Mouse (Mus musculus) cerebellum, adult 18-20 months (tissue): ENCODE measurements around the gene Tsfm.
"Not testable (repeated sequence)": the region's sequence is repeated elsewhere in the genome, so short reads cannot be mapped to it uniquely, and the experiment has no call there.

Experiments used
- DNase-seq, 2 experiments: peaks; one replicate each; pipeline ENCODE4 v3.0.0; 2021

The Tsfm gene

DNA sequence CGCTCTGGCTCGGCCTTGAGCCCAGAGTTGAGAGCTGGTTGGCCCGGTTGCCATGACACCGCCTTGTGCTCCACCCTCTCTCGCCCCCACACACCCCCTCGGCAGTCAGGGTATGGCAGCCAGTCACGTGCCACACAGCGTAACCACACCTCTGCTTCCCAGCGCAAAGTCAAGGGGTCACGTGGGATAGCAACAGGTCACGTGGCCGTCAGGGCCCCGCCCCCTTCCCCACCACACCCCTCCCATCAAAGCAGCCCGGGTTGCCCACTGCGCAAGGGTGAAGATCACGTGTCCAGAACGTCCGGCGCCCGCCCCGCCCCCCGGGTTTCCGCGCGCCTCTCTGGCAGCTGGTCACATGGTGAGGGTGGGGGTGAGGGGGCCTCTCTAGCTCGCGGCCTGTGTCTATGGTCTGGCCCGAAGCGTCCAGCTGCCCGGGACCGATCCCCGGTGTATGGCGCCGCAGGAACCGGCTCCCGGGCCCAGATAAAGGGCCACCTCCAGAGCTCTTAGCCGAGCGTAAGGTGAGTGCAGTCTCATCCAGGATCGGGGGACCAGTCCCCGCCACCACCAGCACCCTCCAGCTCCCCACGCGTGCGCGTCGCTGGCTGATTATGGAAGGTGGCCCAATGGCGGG lies 32.7 kb upstream of the Tsfm start, which contains the start of gene Cdk4:
TSS of gene Cdk4 (plus strand) at position 296 of the 634 bp plus-strand sequence.
- peak; percentile 99 for DNase-seq

DNA sequence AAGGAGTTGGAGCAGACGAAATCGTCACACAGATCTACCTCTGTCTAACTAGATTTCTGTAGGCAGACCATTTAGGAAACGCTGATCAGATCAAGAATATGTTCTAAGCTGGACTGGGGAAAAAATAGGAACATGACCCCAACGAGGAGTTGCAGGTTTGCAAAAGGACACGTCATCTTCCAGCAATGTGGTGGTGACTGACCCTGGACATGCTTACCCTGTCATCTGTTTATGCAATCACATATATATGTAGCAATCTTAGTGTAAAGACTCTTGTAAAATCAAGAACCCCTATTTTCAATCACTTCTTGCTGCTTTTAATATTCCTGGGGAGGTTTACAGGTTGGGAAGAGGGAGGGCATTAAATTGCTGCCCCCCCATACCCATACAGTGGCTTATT lies 31.9 kb upstream of the Tsfm start:
- DNase-seq = no peak

DNA sequence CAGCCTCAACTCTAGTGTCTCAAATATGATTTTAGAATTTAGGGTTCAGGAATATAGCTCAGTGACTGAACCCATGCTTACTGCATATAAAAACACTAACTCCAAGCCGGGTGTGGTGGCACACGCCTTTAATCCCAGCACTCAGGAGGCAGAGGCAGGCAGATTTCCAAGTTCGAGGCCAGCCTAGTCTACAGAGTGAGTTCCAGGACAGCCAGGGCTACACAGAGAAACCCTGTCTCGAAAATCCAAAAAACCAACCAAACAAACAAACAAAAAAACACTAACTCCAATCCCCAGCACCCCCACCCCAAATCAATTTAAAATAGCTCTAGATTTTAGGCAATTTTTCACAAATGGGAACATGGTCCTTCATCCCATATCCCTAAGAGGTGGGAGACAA lies 31.5 kb upstream of the Tsfm start:
- not testable (repeated sequence) for DNase-seq

DNA sequence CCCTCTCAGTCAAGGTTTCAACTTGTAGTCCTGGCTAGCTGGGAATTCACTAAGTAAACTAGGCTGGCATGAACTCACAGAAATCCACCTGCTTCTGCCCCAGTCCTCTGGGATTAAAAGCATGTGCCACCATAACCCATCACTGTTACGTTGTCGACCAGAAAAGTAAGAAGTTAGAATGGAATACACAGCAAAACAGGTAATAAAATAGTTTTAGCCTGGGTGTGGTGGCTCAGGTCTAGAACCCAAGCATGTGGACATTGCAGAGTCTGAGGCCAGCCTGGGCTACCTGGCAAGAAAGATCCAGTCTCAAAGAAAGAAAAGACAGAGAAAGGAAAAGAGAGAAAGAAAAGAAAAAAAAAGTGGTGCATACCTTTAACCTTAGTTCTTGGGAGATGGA lies 30.9 kb upstream of the Tsfm start:
- no peak for DNase-seq

DNA sequence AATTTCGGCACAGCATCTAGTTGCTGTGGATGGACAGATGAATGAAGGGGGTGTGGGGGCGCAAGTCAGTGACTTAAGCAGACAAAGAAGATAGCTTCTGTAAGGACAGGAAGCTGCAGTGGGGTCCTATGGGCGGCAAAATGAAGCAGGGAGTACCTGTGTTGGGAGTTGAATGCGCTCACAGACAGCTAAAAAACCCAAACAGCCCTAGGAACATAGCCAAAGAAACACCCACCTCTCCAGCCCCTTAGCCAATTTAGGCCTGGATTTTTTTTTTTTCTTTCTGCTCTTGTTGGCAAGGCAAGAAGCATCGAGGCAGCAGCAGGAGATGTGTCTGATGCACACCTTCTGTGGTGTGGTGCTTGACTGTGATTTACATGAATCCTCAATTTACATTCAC lies 30.4 kb upstream of the Tsfm start:
- no peak for DNase-seq

DNA sequence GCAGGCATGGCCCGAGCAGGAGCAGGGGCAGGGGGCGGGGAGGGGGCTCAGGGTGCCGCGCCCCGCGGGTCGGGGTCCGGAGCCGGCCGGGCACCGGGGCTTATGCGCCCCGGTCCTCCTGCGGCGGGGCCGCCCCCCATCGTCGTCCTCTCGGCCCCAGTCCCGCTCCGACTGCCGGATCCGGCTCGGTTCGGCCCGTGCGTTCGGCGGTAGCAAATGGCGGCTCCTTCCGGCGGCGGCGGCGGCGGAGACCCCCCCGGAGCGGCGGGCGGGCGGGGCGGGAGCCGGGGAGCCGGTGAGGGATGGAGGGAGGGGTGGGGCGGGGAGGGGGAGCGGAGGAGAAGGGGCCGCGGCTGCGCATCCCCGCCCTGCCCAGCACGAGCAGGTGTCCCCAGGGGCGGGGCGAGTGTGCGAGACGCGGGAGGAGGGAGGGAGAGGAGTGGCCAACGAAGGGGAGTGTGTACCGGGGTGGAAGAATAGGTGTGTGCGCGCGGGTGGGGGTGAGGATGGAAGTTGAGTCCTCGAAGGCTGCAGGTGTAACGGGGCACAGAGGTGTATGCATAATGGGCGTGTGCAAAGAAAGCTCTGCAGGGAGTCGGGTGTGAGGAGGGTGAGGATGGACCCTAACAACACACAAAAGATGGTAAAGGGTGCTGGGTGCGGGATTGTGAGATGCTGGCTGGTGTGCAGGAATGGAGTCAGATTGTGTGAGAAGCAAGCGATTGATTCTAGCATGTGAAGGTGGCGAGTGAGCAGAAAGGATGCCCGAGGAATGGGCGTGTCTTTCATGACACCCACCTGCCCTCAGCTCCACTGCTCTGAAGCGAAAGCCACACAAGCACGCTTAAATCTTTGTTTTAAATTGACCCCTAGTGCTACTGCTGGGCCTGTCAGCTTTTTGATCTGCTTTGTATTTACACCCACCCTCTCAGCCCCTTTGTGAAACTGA lies 29.6 kb upstream of the Tsfm start, which contains the start of gene March9:
TSS of gene March9 (minus strand) at position 217 of the 949 bp plus-strand sequence.
- peak; percentile 89 to 95 for DNase-seq

DNA sequence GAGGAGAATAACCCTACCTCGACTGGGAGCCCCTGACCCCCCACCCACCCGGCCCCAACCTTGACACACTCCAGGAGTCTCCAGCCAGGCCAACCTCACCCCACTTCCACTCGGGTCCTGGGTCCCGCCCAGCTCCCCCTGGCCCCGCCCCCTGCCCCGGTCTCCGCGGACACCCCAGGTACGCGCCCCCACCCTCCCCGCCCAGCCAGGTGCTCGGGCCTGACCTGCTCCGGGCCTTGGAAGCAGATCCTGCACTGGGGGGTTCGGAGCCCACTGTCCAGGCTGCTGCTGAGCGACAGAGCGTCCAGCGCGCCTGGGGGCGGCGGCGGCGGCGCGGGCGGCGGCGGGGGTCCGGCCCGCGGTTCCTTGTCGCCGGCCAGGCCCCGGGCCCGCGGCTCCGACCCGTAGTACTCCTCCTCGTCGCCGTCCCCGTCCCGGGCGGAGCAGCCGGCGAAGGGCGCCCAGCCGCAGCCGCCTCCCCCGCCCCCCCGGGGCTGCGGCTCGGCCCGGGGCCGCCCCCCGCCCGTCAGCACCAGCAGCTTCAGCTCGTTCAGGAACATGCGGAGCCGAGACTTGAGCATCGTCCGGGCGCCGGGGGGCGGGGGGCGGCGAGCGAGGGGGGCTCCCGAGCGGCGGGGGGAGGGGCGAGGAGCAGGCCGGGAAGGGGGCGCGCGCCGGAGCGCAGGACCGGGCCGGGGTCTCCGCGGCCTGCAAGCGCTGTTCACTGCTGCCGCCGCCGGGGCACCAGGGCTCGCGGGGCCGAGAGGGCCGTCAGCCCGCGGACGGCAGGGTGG lies 28.7 kb upstream of the Tsfm start:
- peak; percentile 41 to 60 for DNase-seq

DNA sequence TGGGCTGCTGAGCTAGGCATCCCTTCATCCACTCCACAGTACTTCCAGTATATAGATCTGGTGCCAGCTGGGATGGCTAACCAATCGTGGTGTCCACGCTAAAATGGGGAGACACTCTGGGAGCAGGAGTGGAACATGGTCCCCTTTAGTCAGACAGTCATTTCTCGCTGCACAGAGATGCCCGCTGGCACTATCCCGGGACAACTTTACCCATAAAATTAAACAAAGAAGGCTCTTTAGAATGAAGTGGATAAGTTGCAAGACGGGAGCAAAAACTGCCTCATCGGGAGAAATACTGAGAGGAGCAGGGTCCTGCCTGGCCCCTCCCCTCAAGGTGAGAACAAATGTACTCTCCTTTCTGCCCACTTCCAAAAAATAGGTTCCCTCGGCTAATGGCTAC lies 28.1 kb upstream of the Tsfm start:
- DNase-seq = peak in 1 of 2 experiments; percentile 35

DNA sequence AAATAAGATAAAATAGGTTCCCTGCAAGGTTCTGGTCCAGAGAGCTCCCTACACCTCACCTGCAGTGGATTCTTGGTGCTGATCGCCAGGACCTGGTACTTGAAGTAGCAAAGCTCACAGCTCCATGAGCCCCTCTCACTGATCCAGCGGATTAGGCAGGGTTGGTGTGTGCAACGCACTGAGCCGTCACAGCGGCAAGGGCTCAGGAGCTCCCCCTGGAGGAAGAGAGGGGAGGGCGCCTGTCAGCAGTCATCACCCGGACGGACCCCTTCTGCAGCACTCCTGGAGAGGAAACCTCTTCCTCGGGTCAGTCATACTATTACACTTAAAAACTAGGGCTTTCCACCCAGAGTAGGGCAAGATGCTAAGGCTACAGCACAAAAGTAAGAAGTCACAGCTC lies 27.5 kb upstream of the Tsfm start:
- DNase-seq = peak; percentile 79 to 85

DNA sequence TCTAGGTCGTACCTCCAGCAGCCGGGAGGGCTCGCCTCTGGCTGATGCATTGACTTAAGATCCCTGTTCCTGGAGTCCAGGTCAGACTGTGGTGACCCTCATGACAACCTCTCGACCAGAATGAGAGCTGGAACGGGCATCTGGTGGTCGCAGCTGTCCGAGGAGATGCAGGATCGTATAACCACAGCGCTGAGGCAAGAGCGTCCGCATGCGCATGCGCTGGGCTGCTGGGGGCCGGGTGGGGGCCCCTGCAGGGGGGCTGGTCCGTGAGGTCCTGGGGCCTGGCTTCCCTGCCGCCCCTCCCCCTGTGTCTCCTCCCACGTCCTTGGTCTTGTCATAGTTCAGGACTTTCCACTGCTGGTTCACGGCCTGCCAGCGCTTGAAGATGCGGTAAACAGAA lies 25.9 kb upstream of the Tsfm start:
- no peak for DNase-seq

DNA sequence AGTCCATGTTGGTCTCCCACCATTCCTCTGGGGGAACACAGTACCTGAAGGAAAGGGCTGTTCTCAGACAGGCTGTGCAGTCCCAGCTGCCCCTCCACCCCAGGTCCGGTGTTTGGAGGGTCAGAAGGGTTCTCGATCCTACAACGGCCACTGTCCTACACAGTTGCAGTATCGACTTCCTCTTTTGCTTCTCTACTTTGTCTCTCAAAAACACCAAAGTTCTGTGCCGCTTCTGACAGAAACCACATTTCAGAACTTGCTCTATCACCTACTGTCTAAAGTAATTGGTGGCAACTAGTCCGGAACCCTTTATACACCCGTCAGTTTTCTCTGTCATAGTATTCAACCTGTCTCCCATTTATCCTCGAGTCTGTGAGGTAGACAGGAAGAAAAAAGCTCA lies 24.8 kb upstream of the Tsfm start:
- no peak for DNase-seq

DNA sequence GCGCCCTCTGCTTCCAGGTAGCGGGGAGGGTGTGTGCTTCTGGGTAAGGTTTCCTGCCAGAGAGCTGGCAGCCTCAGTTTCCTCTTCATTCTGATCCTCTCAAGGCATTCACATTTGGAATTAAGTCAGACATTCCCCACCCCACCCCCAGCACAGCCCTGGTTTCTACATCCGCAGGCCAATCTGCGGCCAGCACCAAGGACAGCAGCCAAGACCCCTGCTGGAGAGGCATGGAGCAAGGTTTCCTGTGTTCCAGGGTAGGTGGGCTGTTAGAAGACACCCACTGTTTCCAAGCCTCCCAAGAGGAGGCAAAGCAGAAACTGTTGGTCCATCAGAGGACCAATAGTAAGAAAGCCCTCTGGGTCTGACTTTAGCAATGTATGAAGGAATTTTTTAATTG lies 24.0 kb upstream of the Tsfm start:
- DNase-seq = no peak

DNA sequence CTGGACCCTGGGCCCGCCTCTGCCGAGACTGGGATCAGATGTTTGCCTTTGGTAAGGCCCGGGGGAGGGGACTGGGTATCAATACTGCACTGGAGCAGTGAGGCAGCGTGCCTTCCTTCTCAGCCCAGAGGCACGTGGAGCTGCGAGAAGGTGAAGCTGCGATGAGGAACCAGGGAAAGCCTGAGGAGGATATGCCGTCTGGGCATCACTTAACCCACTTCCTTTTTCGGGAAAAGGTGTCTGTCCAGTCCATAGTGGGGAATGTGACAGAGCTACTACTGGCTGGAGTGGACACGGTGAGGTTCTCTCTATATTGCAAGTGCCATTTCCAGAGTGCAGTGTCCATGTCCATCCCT lies 19.5 kb upstream of the Tsfm start:
- DNase-seq = no peak

DNA sequence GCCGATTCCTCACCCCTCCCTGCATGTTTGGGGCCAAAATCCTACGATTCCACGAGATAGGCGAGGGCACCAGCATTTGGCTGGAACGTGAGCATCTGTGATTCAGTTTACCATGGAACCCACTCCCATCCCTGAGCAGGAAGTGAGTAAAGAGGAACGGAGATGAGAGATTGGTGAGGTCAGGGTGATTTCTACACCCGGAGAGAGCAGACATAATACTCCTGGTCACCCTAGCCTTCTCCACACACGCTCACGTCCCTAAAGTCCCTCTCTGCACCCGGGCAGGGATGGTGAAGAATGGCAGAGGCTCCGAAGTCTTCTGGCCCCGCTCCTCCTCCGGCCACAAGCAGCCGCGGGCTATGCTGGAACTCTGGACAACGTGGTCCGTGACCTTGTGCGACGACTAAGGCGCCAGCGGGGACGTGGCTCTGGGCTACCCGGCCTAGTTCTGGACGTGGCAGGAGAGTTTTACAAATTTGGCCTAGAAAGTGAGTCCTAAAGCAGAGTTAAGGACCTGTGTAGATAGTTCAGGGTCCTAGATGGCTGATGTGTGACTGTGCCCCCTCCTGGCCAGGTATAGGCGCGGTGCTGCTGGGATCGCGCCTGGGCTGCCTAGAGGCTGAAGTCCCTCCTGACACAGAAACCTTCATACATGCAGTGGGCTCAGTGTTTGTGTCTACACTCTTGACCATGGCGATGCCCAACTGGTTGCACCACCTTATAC lies 18.9 kb upstream of the Tsfm start:
- DNase-seq = no peak

DNA sequence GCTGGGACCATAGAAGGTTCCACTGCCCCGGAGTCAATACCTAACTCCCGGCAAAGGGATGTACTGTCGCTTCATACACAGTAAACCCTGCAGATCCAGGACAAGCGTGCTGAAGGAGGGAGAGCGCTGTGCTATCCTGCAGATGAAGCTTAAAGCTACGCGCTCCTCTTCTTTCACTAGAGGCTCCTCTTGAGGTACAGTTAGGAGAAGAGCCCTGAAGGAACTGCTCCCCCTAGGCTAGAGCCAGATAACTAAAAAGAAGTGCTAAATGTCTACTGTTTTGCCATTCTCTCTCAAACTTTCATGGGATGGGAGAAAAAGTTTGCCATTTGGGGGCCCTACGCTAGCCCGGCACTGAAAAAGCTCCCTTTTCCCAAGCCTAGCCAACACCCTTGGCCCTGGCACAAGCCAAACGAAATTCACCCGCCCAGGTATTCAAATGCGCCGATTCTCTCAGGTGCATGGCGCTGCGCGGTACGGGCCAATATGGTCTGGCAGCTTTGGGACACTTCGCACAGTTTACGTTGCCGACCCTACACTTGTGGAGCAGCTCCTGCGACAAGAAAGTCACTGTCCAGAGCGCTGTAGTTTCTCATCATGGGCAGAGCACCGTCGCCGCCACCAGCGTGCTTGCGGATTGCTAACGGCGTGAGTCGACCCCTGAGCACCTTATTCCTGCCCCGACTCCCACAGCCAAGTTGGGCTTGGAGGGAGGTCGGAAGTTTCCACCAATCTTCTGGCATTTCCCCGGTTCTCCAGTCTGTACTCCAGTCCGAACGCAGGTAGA lies 18.2 kb upstream of the Tsfm start:
- DNase-seq = no peak

DNA sequence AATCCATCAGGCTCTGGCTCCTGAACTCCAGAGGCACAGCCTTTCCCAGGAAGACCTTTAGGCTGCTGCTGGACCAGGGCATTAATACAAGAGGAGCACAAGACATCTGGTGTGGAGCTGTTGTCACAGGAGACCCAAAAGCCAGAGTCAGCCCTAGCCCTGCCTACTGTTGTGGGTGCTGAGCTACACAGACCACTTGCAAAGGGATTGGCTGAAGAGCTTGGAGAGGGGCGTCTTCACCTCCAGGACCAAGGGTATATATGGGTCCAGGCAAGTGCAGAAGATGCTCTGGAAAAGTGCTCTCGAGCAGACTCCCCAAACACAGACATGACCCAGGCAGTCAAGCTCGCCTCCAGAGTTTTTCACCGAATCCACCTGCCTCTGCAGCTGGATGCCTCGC lies 17.3 kb upstream of the Tsfm start, which contains the start of gene Cyp27b1:
TSS of gene Cyp27b1 (plus strand) at position 297 of the 400 bp plus-strand sequence.
- no peak for DNase-seq

DNA sequence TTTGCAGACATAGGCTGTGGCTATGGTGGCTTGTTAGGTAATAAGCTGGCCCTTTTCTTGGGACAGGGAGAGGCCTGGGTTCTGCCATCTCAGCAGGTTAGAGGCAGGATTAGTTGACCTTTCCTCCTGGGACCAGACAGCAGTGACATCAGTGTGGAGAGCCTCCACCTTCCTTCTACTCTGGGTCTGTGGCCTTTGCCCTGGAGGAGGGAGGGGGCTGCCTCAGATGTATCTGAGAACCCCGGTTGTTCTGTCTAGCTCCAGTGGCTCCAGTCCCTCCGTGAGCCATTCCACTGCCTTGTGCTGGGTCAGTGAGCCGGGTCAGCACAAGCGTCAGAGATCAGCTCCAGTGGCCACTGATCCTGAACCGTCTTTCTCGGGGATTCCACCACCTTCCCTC lies 12.5 kb upstream of the Tsfm start:
- DNase-seq = no peak

DNA sequence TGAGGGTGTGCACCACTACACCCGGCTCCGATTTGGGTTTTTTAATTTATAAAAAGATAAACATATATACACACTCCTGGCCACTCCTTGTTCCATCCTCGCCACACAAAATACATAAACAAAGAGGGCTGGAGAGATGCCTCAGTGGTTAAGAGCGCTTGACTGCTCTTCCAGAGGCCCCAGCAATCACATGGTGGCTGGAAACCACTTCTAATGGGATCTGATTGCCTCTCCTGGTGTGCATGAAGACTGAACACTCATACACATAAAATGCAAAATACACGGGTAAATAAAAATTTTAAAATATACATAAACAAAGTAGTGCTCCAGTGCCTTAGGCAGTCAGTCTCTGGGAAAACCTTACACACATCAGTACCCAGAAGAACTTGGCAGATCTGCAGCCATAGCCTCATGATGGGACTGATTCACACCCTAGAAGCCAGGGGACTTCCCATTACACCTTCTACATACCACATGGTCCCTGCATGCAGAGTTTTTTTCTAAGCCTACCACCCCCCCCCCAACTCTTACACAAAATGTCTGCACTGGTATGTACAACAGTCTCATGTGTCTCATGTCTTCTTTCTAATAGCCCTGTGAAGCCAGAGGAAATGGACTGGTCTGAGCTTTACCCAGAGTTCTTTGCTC lies 12.0 kb upstream of the Tsfm start:
- no peak for DNase-seq

DNA sequence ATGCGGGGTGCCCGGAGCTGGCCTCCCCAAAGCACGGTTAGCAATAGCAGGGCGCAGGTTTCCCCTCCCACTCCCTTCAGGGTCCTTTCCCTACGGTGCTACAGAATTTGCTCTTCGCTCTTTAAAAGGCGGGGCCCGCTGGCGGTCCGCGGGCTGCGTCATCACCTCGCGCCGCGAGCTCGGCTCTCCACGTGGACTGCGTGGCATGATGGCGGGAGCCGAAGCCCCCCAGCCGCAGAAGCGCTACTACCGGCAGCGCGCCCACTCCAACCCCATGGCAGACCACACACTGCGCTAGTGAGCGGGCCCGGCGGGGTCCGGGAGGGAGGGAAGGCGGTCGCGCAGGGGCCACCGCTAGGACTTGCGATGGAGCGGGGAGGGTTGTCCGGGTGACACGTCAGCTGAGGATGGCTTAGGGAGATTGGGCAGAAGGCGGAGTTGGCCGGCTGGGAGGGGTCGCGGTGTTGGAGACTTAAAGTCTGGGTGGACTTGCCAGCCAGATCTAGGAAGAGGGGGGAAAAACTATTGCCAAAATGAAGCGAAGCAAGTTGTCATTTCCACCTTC lies 11.2 kb upstream of the Tsfm start:
- DNase-seq = peak; percentile 82 to 92

DNA sequence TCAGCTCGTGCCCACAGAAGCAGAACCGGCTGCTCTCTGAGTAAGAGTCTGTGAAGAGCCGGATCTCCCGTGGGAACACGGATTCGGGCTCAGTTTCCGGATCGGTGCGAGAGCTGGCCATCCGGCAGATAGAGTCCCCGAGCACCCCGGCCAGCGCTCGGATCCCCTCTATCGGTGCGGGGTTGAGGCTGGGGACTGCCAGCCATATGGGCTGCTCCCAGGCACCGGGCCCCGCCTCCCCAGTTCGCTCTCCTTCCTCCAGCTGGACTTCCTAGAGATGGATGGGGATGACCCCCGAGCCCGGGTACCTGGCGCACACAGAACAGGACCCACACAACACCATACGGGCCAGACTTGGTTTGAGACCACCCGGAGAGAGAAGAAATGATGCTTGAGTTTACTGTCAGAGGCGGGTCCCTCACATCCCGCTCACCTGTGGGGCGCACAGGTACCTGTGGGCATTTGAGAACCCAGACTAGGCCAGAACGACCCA lies 10.7 kb upstream of the Tsfm start, which contains the start of the genes Mettl1 and Eef1akmt3:
TSS of gene Mettl1 (plus strand) at position 141 of the 493 bp plus-strand sequence.
TSS of gene Eef1akmt3 (minus strand) at position 240 of the 493 bp plus-strand sequence.
- DNase-seq = peak in 1 of 2 experiments; percentile 49
